Mouse (Mus musculus) kidney, postnatal 4 days (tissue): Measurements from ENCODE around the gene Hspa12a.

Experiments used
- DNase-seq, 2 experiments: peaks; one replicate each; pipeline ENCODE4 v3.0.0; 2021; ENCODE audit warnings: mixed read lengths in 2 of 2

Gene Hspa12a

DNA sequence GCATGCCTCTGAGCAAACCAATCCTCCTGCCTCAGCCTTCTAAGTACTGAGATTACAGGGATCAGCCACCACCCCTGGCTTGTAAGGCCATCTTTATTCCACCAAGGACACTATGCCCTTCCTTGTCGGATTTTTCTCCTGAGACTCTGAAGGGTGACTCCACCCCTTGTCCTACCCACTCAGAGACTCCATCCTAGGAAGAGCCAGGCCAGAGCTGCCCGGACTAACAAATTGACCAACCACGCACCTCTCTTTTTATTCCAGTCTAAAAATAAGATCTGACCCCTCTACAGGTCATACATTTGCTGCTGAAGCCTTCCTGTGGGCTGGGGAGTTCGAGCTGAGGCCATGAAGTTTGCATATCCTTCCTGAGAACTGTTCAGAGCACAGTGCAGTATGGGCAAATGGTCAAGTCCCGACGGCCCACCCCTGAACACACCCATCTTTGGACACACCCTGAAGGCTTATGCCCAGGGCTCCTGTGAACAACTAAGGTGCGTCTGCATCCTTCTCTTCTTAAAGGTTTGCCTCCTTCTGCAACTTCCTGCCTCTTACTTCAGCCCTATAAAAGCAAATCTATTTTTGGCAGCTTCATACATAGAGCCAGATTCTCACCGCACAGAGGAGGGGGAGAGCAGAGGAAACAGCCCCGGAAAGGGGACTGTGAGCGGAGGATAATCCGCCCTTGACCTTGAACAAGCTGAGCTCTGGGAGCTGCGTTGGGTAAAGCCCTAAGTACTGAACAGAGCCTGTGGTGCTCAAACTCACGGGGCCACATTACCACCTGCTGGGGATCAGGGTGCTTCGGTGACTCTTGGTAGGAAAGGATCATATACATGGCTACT is 124.7 kb downstream of the Hspa12a start:
- peak in 1 of 2 experiments; percentile 45 for DNase-seq

DNA sequence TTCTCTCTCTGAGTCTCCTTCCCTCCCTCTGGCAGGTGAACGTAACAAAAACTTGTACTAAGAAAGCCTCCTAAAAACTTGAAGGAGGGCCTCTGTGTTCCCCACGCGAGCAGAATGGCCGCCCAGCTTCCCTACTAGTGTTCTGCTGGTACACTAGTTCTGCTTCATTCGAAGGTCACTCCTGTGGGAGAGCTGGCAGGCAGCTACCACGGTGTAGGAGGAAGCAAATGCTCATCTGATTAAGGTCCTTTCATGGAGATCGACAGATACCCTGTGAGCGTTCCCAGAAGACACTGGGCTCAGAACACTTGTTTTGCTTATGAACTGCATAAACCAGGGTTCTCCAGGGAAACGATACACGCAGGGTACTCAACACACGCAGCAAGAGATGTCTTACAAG is 126.1 kb downstream of the Hspa12a start:
- DNase-seq, result no peak

DNA sequence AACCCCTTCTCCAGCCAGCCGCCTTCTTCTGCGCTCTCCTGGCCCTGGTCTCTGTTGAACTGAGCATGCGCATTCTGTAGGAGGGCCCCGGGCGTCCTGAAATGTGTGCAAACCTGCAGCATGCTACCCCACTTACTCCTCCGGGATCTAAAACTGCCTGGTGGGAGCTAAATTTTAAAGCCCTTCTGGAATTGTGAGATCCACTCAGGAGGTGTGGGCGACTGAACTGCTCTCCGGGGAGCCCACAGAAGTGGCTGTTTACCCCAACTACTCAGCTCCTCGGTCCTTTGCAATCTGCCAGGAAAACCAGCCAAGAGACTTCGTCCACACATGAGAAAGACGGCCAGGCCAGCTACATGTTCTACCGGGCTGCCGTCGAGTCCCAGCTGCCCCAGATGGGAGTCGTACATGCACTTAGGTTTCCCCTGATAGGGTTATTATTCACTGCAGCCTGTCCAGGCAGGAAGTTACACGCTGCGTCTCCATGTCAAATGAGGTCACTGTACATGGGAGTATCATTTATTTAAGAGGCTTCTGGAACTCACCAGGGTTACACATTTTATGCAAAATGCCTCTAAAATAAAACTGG is 126.9 kb downstream of the Hspa12a start:
- peak; percentile 42 to 70 for DNase-seq

DNA sequence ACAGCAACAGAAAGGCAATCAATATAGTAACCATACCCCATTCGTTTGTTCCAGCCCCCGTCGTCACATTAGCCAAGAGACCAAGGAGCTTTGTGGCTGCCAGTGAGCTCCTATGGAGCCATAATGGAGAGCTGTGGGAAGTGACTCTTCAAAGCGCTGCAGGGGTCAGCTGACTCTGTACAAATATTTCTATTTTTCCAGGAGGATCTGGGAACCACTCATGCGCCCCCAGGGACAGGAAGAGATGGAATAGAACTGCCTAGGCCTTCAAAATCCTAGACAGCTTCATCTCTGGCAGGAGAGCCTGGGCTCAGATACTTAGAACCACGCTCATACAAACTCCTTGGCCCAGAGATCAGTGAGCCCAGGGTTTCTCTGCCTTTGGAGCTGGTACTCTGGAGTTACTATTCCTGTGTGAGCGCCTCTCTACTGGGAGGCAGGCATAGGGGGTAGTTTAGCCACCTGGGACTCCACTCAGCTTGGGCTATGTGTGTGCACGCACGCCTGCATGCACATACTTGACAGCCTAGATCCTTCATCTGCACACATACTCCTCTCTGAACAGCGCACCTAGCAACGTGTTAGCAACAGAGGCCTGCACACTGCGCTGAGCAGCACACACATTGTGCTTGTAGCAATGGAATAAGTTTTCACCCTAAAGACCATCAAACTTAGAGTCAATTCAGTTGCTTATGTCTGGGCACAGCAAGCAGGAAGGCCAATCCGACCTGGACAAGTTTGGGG is 128.1 kb downstream of the Hspa12a start:
- DNase-seq, result no peak

DNA sequence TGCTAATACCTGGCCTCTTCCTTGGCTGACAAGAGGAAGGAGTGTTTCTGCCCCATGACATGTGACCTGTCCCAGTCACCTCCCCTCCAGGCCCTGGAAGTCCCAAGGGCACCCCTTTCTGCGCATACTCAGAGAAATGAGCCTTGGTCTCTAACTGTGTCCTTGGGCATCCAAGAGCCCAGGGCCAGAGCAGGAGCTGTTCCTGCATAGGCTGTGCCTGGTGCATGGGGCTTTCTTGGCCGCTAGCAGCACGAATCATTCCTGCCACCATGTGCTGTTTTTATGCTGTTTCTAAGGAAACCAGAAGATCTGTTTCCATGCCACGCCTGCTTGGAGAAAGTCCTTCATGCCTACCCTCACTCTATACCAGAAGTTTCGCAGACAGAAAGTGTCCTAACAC is 132.9 kb downstream of the Hspa12a start:
- no peak for DNase-seq

DNA sequence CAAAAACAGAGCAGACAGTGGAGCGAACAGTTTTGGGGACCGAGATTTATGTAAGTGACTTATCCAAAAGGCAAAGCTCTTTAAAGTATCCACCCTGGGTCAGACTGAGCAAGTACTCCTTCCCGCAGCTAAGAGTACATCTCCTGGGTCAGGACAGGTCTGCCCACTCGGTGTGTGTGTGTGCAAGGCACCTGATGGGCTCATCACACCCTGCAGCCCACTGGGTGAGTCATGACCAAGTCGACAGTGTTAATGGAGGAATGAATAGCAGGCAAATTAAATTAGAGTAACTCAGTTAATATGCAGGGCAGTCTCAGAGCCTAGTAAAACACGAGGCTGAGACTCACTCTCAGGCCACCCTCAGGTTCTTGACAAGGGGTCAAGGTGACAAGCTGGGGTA is 134.6 kb downstream of the Hspa12a start:
- no peak for DNase-seq

DNA sequence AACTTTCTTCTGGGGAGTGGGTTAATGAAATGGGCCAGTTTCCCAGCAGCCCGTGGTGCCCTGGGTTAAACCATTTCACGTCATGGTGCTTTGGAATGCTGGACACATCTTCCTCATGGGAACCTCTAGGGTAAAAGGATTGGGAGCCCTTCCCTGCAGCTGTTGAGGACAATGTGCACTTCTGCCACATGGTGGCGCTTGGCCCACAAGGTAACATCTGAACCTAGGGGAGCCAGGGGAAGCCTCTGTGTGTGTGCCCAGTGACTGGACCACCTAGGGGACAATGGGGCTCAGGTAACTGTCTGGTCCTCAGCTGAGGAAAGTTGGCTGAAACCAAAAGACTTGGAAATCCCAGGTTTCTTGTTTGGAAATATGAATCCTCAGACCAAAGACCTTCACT is 137.1 kb downstream of the Hspa12a start:
- peak; percentile 86 to 89 for DNase-seq

DNA sequence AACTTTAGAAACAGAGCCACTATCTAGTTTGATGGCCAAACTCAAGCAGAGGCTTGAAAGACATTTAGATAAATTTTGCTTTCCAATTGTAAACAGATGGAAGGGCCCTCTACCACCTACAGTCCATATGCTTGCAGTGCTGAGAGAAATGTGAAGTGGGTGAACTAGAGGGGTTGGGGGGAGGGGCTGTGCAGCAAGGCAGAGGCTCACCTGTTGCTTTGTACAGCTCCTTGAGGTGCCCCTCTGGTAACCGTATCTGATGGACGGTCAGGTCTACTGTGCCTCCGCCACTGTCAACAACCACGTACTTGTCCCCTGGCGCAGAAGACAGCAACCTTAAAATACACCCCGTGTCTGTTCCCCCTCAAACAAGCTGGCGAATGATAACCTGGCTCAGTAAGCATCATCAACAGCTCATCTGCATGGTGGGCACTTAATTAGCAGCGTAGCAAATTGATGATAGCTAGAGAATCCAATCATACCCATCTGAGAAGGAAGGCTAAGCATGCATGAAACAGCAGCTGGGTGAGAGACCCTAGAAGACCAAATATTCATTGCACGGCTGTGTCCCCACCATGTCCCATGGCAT is 138.2 kb downstream of the Hspa12a start:
- no peak for DNase-seq

DNA sequence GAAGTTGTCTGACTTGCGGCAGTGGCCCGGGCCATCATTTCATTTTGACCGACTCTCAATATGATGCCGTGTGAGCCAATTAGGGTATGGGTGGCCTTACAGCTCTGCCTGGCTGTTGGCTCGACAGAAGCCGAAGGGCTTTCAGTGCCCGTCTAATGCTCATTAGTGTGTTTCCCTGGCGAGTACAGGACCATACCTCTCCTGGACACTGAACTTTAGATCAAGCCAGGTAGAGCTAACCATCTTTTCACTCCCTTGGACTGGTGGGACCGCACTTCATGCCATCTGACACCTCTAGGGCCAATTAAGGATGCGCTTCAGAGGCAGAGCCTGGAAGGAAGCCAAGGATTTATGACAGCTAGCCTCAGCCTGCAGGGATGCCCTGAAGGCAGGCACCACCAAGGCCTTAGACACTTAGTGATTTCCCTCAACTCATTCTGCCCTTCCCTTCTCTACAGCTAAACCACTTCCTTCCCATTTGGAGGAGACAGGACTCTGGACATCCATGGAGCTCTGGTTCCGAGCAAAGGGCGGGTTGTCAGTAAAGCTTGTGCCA is 148.3 kb downstream of the Hspa12a start:
- DNase-seq, result no peak

DNA sequence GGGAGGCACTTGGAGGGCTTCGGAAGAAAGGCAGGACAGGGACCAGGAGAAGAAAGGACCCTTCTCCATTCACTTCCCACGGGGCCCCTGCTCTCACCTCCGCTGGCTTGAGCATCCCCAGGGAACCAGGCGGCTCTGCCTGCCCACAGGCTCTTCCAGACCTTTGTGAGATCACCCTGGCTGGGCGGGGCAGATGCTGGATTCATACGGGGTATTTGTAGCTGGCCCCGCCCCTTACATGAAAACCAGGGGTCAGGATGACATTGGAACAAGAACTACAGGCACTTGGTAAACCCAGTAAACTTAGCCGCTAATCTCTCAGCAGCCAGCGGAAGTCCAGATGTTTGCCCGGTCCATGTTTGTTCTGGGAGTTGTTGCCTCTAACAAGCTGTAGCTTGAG is 149.2 kb downstream of the Hspa12a start, which contains the start of gene 1700019N19Rik:
1700019N19Rik (minus strand) TSS at position 178 of the 400 bp plus-strand sequence.
- peak in 1 of 2 experiments; percentile 21 for DNase-seq

DNA sequence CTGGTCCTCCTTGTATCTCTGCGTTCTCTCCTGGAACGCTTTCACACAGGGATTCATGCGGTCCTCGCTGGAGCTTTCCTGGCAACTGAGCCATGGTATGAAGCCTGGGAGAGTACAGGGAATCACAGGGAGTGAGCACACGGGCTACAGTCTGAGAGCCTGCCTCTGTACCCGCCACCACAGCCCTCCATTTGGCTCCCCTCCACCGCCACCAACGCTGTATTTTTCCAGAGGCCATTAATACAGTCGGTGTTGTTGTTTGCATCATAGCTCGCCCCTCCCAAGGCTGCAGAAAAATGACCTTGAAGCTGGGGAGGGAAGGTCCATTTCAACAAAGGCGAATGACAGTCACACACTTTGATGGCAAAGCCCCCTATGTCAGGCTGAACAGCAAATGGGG is 154.3 kb downstream of the Hspa12a start:
- no peak for DNase-seq

DNA sequence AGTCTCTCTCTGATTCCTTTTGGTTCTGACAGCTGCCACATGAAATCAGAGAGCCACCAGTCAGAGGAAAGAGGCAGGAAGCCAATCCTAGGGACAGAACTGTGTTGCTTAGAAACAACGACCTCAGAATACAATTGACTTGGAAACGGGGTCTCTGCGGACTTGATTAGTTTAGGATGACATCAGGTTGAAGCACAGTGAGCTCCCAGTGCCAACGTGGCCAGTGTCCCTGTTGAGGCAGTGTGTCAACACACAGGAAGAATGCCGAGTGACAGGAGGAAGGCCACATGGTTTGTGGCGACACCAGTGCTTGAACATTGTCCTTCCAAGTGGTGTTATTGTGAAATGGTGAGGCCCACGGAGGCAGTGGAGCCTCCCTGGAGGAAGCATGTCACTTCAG is 159.5 kb downstream of the Hspa12a start:
- no peak for DNase-seq

DNA sequence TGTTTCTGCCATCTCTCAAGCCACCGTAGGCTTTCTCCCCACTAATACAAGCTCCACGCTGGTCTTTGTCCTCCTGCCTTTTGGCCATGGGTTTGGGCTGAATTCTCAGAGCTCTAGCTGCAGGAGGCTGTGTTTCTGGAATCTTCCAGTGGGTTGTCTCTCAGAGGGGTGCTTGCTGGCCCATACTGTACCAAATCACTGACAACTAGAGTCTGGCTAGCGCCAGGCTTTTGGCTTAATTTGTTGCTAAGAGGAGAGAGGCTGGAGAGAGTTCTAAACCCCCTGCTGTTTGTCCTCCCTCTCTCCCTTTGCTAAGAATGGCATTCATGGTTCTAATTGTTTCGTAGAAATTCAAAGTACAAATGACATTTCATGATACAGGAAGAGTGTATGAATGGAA is 161.9 kb downstream of the Hspa12a start:
- DNase-seq, result no peak

DNA sequence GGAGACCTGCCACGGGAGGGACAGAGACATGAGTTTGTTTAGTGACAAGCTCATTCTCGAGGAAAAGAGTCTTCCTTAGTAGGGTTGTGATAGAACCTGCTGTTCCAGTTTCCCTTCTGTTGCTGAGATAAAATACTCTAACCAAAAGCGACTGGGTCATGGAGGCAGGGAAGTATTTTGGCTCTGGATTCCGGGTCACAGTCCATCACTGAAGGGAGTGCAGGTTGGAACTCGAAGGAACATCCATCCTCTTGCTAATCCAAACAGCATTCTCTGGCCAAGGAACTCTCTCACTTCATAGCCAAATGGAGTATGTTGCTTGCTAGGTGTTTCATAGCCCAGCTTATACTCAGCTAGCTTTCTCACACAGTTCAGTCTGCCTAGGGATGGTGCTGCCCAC is 167.0 kb downstream of the Hspa12a start:
- no peak for DNase-seq

DNA sequence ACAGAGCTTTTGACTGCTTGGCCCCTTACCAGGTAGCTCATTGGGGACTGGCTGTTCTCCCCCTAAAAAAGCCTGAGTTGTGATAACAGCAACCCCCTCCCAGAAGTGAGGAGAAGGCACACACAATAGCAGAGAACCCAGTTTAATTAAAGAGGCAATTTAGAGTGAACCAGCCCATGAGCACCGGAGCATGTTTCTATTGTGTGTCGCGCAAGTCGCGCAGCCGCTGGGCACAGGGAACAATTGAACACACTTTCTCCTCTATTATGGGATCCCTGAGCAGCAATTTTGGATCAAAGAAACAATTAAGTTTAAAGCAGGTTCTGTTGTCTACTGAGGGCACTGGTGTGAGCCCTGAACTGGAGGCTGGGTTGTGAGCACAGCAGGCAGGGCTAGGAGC is 176.1 kb downstream of the Hspa12a start:
- no peak for DNase-seq

DNA sequence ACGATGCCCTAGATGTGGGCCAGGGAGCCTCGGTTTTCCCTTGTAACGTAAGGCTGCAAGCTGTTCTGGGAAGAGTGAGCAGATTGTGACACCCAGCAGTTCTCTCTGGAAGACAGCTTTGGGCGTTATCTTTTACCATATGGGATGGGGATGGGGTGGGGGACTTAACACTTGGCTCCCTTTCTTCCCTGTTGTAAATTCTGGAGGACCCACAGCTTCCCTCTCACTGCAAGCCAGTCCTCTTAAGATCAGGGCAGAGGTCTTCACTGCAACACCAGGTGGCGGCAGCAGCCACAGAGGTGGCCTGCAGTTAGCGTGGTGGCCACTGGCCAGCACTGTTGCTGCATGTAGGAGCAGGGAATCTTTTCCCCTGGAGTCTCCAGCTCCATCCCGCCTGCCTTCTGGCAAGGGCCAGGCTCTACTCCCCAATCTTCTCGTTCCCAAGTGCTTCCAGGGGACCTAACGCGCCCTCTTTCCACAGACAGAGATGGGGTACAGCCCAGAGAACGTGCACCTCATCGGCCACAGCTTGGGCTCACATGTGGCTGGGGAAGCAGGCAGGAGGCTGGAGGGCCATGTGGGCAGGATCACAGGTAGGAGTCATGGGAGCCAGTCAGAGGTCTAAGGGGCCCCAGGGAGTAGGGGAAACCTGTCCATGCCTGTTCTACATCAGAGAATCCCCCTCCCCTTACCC is 180.5 kb downstream of the Hspa12a start:
- DNase-seq, result peak; percentile 84 to 91

DNA sequence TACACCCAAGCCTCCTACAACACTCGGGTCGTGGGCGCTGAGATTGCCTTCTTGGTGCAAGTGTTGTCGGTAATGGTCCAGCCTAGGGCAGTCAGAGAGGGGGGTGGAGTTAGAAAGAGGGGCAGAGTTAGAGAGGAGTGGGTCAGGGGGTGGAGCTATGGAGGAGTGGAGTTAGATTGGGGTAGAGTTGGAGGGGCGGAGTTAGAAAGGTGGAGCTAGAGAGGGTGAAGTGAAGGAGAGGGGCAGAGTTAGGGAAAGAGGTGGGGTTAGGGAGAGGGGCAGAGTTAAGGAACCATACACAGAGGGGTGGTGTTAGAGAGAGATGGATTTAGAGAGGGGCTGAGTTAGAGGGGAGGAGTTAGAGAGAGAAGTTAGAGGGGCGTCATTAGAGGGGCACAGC is 181.1 kb downstream of the Hspa12a start:
- no peak for DNase-seq

DNA sequence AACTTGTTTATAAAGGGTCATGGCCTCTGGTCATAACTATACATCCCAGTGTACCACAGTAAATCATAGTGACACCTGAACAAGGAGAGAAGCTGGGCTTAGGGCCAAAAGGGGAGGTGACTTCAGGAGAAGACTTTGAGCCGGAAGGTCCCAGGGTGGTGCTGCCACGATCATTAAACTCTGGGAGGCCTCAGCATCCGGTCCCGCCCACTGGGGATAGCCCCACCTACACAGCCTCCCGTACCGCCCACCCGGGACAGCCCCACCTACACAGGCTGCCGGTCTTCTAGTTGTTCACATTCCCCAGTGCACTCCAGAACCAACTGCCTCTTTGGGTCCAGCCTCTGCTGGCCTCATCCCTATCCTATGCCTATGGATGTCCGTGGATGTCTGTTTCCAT is 184.0 kb downstream of the Hspa12a start, which contains the start of gene Pnliprp2:
Pnliprp2 (plus strand) TSS at position 297 of the 400 bp plus-strand sequence.
- peak; percentile 72 to 83 for DNase-seq

DNA sequence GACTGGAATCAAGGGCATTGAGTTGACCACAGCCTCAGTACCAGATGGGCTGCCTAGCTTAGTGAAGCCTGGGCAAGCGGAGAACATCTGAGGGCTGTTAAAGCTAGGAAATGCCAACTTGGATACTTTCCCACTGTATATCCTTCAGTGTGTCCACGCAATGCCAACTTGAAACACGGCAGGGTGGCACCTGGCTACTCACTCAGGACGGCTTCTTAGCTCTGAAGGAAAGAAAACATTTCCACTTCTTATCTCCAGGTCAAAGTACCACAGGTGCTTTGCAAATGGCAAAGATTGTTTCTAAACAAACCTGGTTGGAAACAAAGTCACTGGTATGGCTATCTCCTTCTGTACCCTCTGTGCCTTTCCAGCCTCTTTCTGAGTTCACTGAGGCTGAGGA is 184.6 kb downstream of the Hspa12a start:
- no peak for DNase-seq

DNA sequence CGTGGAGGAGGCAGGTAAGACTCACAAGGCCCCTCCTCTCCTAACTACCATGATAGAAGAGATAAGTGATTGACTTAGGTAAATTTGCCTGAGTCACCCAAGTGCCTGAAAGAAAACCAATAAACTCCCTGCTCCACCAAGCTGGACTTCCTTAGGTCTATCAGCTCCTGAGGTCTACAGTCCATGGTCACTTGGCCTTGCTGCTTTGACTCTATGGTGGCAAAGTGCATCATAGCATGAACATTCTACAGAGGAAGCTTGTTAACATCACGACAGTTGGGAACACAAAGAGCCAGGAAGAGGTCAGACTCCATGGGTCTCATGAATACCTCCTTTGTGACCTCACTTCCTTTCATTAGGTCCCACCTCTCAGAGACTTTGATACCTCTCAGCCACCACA is 191.9 kb downstream of the Hspa12a start:
- no peak for DNase-seq

DNA sequence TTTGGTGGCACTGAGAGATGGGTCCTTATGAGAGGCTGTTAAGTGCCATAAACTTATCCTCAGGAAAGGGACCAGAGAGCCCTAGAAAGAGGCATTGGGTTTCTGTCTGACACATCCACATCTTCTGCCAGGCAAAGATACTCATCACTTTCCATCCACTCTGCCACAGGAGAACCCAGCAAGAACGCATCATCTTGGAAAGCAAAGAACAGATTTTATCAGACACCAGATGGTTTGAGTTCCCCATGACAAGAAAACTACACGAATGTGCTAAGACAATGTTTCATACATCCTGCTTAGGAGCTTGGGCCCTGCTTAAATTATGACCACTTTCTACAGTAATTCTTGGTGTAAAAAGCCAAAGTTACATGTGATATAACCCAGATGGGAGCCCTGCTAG is 192.6 kb downstream of the Hspa12a start:
- DNase-seq, result no peak

DNA sequence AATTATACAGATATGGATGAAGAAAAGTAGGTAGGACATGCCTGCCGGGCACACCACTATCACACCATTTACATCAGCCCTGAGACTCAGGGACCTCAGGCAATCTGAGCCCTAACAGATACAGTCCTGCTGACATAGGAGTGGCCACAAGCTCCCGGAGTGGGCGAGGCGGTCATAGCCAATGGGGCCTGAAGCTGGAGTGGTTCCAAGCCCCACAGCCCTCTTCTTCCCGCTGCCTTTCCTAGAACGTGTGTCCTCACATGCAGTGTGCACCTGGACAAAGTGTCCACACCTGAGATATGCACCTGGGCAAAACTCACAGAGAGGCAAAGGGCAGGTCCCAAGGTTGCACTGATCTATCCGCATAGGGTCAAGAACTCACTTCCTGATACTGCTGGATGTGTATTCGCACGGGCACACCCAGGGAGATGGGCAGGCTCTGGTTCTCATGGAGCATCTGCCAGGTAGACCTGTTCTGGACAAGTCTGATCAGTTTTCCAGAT is 195.9 kb downstream of the Hspa12a start:
- no peak for DNase-seq
